Mouse (Mus musculus): Measurements from ENCODE around the gene Fbxo11.

GRCm38 (mm10) chr17:88113015-88113882 is 48.2 kb upstream of the Fbxo11 start:
- TF ChIP-seq CTCF (conservative IDR thresholded peaks at IDR 0.05; ENCODE audit: insufficient read depth, insufficient read length, low read depth, low read length) (no peak), POLR2A (IDR thresholded peaks at IDR 0.05; ENCODE audit: low read depth, low read length) (no peak)
